Mouse (Mus musculus): Measurements from ENCODE around the gene Gin1. TPM values are rescaled to one million over a fixed set of nuclear protein-coding genes. Genes with fewer than 3 reads are reported as not detected.

The Gin1 gene
- polyA plus RNA-seq, 1 experiment from 2014 or later = 14.6 TPM

DNA sequence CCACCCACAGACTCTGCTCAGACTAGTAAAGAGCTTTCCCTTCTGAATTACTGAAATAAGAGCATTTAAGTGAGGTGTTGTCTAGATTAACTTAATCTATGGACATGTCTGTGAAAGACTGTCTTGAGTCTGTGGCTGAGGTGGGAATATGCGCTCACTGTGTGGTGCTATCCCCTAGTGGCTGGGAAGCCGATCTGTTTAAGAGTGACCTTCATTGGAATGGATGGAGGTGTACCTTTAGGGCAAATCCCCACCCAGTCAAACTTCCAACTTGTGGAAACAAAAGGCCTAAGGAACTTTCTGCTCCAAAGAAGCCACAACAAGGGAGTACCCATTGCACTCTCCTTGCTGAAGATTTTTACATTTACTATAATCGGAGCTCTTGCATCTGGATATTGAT is 24.1 kb downstream of the Gin1 start:
- DNase-seq (ENCODE audit: low spot score) = no peak
- TF ChIP-seq EP300 (IDR thresholded peaks at IDR 0.05) (no peak), CTCF (IDR thresholded peaks at IDR 0.05) (no peak)
- Histone ChIP-seq H3K9ac (replicated peaks; ENCODE audit: low read depth) (no peak overlapping the region), H3K4me2 (replicated peaks; ENCODE audit: low read depth, low read length) (no peak overlapping the region), H3K4me3 (ENCODE audit: low read depth, low read length) (no peak overlapping the region), H3K9me3 (ENCODE audit: low read length) (no peaks in the 10 kb centered on the region), H3K27me3 (replicated peaks; ENCODE audit: insufficient read depth, low read length) (no peaks in the 10 kb centered on the region), H3K27ac (ENCODE audit: low read length) (no peak overlapping the region), H3K36me3 (ENCODE audit: insufficient read depth, low read length) (no peaks in the 10 kb centered on the region), H3K4me1 (ENCODE audit: insufficient read depth, low read depth, low read length) (no peaks in the 10 kb centered on the region)
- no peak for ATAC-seq
- 84% methylated on average over 3 of the region's 3 CpGs for WGBS

DNA sequence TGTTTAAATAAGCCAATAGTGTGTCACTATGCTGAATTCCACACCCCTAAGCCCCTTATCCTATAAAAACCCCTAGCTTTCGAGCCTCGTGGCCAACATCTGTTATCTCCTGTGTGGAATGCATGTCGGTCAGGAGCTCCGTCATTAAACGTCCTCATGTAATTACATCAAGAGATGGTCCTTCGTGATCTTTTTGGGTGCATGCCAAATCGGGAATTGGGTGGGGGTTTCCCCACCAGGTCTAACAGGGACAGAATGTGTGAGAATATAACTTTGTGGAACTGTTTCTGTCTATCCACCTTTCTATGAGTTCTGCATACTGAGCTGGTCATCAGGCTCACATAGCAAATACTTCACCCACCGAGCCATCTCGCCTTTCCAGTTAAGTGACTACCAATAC is 26.0 kb downstream of the Gin1 start:
- H3K9ac ChIP-seq (replicated peaks; ENCODE audit: low read depth) = no peak overlapping the region
- no peak overlapping the region for H3K27ac ChIP-seq (ENCODE audit: low read length)
- H3K4me3 ChIP-seq (ENCODE audit: low read depth, low read length) = no peak overlapping the region
- no peak overlapping the region for H3K4me2 ChIP-seq (replicated peaks; ENCODE audit: low read depth, low read length)
- no peaks in the 10 kb centered on the region for H3K4me1 ChIP-seq (ENCODE audit: insufficient read depth, low read depth, low read length)
- no peaks in the 10 kb centered on the region for H3K36me3 ChIP-seq (ENCODE audit: insufficient read depth, low read length)
- DNase-seq (ENCODE audit: low spot score) = no peak
- no peaks in the 10 kb centered on the region for H3K9me3 ChIP-seq (ENCODE audit: low read length)
- TF ChIP-seq CTCF (IDR thresholded peaks at IDR 0.05) = no peak
- TF ChIP-seq EP300 (IDR thresholded peaks at IDR 0.05) = no peak
- ATAC-seq = no peak
- H3K27me3 ChIP-seq (replicated peaks; ENCODE audit: insufficient read depth, low read length) = no peaks in the 10 kb centered on the region
- WGBS = 47% methylated on average over 9 of the region's 9 CpGs

DNA sequence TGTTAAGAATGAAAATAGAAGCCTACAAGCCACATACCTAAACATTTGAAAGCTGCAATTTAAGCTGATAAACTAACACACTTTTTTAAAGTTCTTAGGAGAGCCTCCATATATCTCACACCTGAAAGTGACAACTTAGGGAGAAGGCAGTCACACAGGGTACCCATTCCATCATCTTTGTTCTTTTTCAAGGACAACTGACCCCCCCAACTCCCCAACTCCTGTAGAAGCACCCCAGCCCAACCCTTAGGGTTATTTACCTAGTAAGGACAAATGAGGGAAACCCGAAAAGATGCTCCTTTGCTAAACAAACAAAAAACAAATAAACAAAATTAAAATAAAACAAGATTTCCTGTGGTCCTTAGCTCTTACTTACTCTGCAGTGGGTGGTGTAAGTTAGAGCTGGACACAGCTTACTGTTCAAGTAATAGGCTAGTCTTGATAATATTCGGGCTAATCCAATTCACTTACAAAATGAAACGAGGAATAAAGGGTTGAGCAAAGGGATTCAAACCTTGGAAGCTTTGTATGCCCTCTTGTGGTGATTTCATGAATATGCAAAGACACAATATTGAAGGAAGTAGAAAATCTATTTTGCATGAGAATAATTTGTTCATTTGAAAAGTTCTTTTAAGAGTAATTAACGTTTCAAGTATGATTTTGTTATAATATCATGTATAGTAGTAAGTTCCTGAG is 32.4 kb downstream of the Gin1 start:
- H3K4me1 ChIP-seq (ENCODE audit: insufficient read depth, low read depth, low read length) = no peaks in the 10 kb centered on the region
- TF ChIP-seq CTCF (IDR thresholded peaks at IDR 0.05) = peak; percentile 64
- TF ChIP-seq EP300 (IDR thresholded peaks at IDR 0.05) = no peak
- ATAC-seq (no peak), DNase-seq (ENCODE audit: low spot score) (peak; percentile 77)
- H3K27me3 ChIP-seq (replicated peaks; ENCODE audit: insufficient read depth, low read length) = no peaks in the 10 kb centered on the region
- no peaks in the 10 kb centered on the region for H3K36me3 ChIP-seq (ENCODE audit: insufficient read depth, low read length)
- no peak overlapping the region for H3K9ac ChIP-seq (replicated peaks; ENCODE audit: low read depth)
- H3K4me3 ChIP-seq (ENCODE audit: low read depth, low read length) = no peak overlapping the region
- no peak overlapping the region for H3K27ac ChIP-seq (ENCODE audit: low read length)
- H3K4me2 ChIP-seq (replicated peaks; ENCODE audit: low read depth, low read length) = no peak overlapping the region
- H3K9me3 ChIP-seq (ENCODE audit: low read length) = no peaks in the 10 kb centered on the region
- 32% methylated on average over 4 of the region's 4 CpGs for WGBS

DNA sequence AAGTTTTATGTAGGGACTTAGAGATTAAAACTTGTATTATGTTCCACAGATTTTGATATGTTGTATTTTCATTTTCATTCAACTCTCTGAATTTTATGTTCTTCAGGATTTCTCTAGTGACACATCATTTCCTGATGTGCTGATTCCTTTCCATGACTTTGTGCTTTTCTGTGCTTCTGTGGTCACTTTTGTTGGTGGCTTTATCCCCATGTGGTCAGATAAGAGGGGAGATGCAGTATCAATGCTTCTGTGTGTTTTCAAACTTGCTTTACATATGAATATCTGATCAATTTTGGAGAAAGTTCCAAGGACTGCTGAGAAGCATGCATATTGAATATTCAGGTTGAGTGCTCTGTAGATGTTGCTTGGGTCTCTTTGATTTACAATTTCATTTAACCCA is 34.5 kb downstream of the Gin1 start:
- no peaks in the 10 kb centered on the region for H3K4me1 ChIP-seq (ENCODE audit: insufficient read depth, low read depth, low read length)
- ATAC-seq (no peak), DNase-seq (ENCODE audit: low spot score) (no peak)
- no peak overlapping the region for H3K4me3 ChIP-seq (ENCODE audit: low read depth, low read length)
- H3K9me3 ChIP-seq (ENCODE audit: low read length) = no peaks in the 10 kb centered on the region
- no peak for TF ChIP-seq CTCF (IDR thresholded peaks at IDR 0.05)
- no peak for TF ChIP-seq EP300 (IDR thresholded peaks at IDR 0.05)
- H3K4me2 ChIP-seq (replicated peaks; ENCODE audit: low read depth, low read length) = no peak overlapping the region
- no peak overlapping the region for H3K27ac ChIP-seq (ENCODE audit: low read length)
- no peaks in the 10 kb centered on the region for H3K27me3 ChIP-seq (replicated peaks; ENCODE audit: insufficient read depth, low read length)
- H3K9ac ChIP-seq (replicated peaks; ENCODE audit: low read depth) = no peak overlapping the region
- no peaks in the 10 kb centered on the region for H3K36me3 ChIP-seq (ENCODE audit: insufficient read depth, low read length)

DNA sequence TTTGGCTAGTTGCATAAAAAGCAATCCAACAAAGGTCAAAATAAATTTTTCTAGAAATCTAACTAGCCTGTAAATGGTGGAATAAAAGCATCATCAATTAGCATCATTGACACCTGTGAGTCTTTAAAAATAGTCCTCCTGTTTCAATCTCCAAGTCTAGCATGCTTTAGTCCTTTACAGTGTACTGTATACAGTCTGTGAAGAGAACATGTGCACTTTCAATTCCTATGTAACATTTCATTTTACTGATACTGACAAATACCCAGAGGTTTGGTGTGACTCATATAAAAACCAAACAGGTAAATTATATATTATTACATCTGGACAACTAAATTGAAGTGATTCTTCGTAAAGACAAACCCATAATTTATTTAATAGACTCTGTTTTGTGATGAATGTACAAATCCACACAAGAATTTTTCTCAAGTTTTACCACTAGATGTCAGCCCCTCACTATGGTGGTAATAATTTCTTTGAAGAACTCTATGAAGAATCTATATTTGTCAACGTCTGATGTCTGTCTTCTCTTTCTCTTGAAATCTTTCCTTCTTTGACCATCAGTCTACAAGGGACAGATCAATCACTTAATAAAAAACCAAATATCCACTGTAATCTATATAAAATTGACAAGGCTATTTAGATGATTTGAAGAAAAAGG is 39.4 kb downstream of the Gin1 start:
- H3K4me3 ChIP-seq (ENCODE audit: low read depth, low read length) = no peak overlapping the region
- peak; percentile 72 for TF ChIP-seq CTCF (IDR thresholded peaks at IDR 0.05)
- TF ChIP-seq EP300 (IDR thresholded peaks at IDR 0.05) = no peak
- no peaks in the 10 kb centered on the region for H3K9me3 ChIP-seq (ENCODE audit: low read length)
- no peaks in the 10 kb centered on the region for H3K4me1 ChIP-seq (ENCODE audit: insufficient read depth, low read depth, low read length)
- no peak for ATAC-seq
- H3K4me2 ChIP-seq (replicated peaks; ENCODE audit: low read depth, low read length) = no peak overlapping the region
- no peaks in the 10 kb centered on the region for H3K36me3 ChIP-seq (ENCODE audit: insufficient read depth, low read length)
- 22% methylated on average over 2 of the region's 2 CpGs for WGBS
- no peak overlapping the region for H3K27ac ChIP-seq (ENCODE audit: low read length)
- peak; percentile 57 for DNase-seq (ENCODE audit: low spot score)
- H3K27me3 ChIP-seq (replicated peaks; ENCODE audit: insufficient read depth, low read length) = no peaks in the 10 kb centered on the region
- no peak overlapping the region for H3K9ac ChIP-seq (replicated peaks; ENCODE audit: low read depth)

DNA sequence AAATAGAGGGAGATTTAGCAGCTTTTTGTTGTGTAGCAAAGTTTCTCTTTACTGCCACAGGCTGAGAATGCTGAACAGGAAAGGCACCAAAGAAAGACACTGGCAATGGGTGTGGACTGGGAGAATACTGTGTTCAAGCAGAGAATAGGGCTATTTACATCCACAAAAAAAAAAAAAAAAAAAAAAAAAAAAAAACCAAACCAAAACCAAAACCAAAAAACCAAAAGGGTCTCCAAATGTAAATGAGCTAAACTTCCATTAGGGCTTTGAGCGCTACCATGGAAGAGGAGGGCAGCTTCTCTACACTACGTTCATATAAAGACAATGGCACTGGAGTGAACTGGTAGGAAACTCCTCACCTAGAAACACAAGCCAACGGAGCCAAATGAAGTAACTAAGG is 51.3 kb downstream of the Gin1 start:
- no peak for ATAC-seq
- Histone ChIP-seq H3K36me3 (ENCODE audit: insufficient read depth, low read length) (no peaks in the 10 kb centered on the region), H3K4me2 (replicated peaks; ENCODE audit: low read depth, low read length) (peak overlapping the region; percentile 18; the same call in 1 of the 2 replicates)

More for the DNA sequence above, 51.3 kb downstream of the Gin1 start:
- no peak for DNase-seq (ENCODE audit: low spot score)
- H3K4me3 ChIP-seq (ENCODE audit: low read depth, low read length) = no peak overlapping the region
- 82% methylated on average over 3 of the region's 3 CpGs for WGBS
- TF ChIP-seq CTCF (IDR thresholded peaks at IDR 0.05) (no peak), EP300 (IDR thresholded peaks at IDR 0.05) (no peak)
- no peaks in the 10 kb centered on the region for H3K4me1 ChIP-seq (ENCODE audit: insufficient read depth, low read depth, low read length)
- no peaks in the 10 kb centered on the region for H3K9me3 ChIP-seq (ENCODE audit: low read length)
- no peaks in the 10 kb centered on the region for H3K27me3 ChIP-seq (replicated peaks; ENCODE audit: insufficient read depth, low read length)
- no peak overlapping the region for H3K27ac ChIP-seq (ENCODE audit: low read length)
- no peak overlapping the region for H3K9ac ChIP-seq (replicated peaks; ENCODE audit: low read depth)

Data from lung, postnatal 0 days (tissue).